Mouse (Mus musculus) midbrain, embryonic 16.5 days (tissue): Measurements from ENCODE around the gene Cdk5r1. TPM values are rescaled to one million over a fixed set of nuclear protein-coding genes. Genes with fewer than 3 reads are reported as not detected.

Experiments used
- ATAC-seq: fragments of 200-750 bp; cut with Nextera tagmentation; 2 replicates; pipeline ENCODE4 v1.8.0; 2017; ENCODE audit warnings: moderate TSS enrichment
- H3K27ac ChIP-seq: fragments of 300-500 bp; sonication (generic); 2 replicates; pipeline ENCODE4 v1.5.1; 2014; ENCODE audit warnings: mild to moderate bottlenecking, low read length, mixed read lengths
- H3K27me3 ChIP-seq: fragments of 300-500 bp; sonication (generic); 2 replicates; pipeline ENCODE4 v1.6.1; 2014; ENCODE audit warnings: low read depth, low read length, mixed read lengths; ENCODE audit not compliant: control insufficient read depth, insufficient read depth
- H3K36me3 ChIP-seq: fragments of 300-500 bp; sonication (generic); 2 replicates; pipeline ENCODE4 v1.6.1; 2014; ENCODE audit warnings: mild to moderate bottlenecking, low read length, moderate library complexity, mixed read lengths; ENCODE audit not compliant: control insufficient read depth, insufficient read depth
- H3K4me1 ChIP-seq: fragments of 300-500 bp; sonication (generic); 2 replicates; pipeline ENCODE4 v1.6.1; 2014; ENCODE audit warnings: mild to moderate bottlenecking, low read length, mixed read lengths; ENCODE audit not compliant: control insufficient read depth, insufficient read depth
- H3K4me2 ChIP-seq: fragments of 300-500 bp; sonication (generic); 2 replicates; pipeline ENCODE4 v1.6.1; 2014; ENCODE audit warnings: mild to moderate bottlenecking, low read length, mixed read lengths
- H3K4me3 ChIP-seq: fragments of 300-500 bp; sonication (generic); 2 replicates; pipeline ENCODE4 v1.5.1; 2014; ENCODE audit warnings: low read depth, mild to moderate bottlenecking, low read length, moderate library complexity, mixed read lengths
- H3K9ac ChIP-seq: fragments of 300-500 bp; sonication (generic); 2 replicates; pipeline ENCODE4 v1.6.1; 2014; ENCODE audit warnings: low read depth, low read length, mixed read lengths
- H3K9me3 ChIP-seq: fragments of 300-500 bp; sonication (generic); replicated peaks from 2 replicates; pipeline ENCODE4 v1.6.1; 2014; ENCODE audit warnings: mild to moderate bottlenecking, low read length, mixed read lengths; ENCODE audit not compliant: control insufficient read depth, poor library complexity, severe bottlenecking
- WGBS: fragments of 180-500 bp; shearing (Covaris S2); extraction: QIAGEN DNeasy Blood & Tissue Kit; methylation state at CpG from one replicate; pipeline ENCODE4 v1.1.7; 2014; 5-methylcytosine and 5-hydroxymethylcytosine counted together
- polyA plus RNA-seq: library from polyadenylated mRNA; unstranded; fragments of >200 nt; fragmentation: Nextera tagmentation; extraction: Ambion mirVana; gene quantifications from 2 replicates; pipeline ENCODE4 v1.2.1, GENCODE M21; 2015

Cdk5r1 gene
- polyA plus RNA-seq, 1 experiment from 2014 or later, result 90.2 TPM

DNA sequence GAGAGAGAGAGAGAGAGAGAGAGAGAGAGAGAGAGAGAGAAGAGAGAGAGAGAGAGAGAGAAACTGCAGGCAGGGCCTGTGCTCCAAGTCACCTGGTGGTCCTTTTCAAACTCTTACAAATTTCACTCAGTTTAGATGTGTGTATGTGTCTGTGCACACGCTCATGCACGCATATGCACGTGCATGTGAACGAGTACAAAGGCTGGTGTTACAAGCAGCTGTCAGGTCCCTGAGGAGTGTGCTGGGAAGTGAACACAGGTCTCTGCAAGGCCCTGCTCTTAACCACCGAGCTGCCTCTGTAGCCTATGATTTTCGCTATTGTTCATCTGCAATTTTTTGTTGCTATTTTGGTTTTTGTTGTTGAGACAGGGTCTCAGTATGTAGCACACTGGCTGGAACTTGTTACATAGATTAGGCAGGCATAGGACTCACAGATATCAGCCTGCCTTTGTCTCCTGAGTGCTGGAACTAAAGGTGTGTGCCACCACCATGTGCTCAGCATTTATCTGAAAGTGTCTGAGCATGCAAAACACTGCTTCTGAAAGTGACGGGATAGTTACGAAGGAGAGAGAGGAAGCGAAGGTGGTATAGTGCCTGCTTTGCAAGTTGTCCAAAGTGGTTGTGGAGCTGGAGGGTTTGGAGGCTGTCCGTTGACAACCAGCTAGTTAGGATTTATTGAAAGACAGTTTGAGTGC, 20.5 kb downstream of the Cdk5r1 start:
- WGBS, result 83% methylated on average over 10 of the region's 10 CpGs
- H3K4me3 ChIP-seq, result no peak overlapping the region
- ATAC-seq, result no peak
- H3K9me3 ChIP-seq, result no peaks in the 10 kb centered on the region
- no peak overlapping the region for H3K27ac ChIP-seq
- H3K27me3 ChIP-seq, result no peaks in the 10 kb centered on the region
- H3K4me2 ChIP-seq, result no peak overlapping the region
- H3K9ac ChIP-seq, result no peak overlapping the region
- peaks cover 25% of the 10 kb centered on the region for H3K4me1 ChIP-seq
- H3K36me3 ChIP-seq, result no peaks in the 10 kb centered on the region

DNA sequence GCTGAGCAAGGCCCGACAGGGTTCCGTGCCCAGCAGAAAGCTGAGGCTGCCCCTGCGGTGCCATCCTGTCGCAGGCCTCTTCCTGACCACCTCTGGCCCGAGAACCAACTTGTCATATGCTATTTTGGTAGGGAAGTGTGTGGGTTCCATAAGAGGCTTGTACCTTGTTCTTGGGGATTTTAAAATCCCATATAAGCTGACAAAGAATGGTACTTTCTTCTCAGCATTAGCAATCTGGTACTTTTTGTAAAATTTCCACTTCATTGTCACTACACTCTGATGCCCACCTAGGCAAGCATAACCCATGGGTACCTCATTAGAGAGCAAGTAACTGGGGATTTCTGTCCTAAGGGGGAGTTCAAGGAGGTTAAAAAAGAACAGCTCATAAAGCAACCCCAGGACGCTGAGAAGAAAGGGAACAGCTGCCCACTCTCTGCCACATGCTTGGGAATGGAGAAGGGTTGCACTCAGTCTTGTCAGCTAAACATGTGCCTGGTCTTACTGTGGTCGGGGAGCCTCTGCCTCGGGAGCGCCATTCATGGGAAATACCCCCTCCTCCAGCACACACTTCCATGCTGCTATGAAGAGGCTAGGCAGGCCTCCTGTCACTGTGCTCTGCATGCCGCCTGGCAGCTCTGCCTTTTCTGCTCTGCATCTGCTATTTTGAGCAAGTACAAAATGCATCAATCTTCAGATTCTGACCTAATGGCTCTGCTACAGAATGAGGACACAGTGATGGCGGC, 21.7 kb downstream of the Cdk5r1 start:
- no peaks in the 10 kb centered on the region for H3K9me3 ChIP-seq
- H3K27me3 ChIP-seq, result no peaks in the 10 kb centered on the region
- H3K4me1 ChIP-seq, result peaks cover 31% of the 10 kb centered on the region
- H3K4me2 ChIP-seq, result no peak overlapping the region; the same call in 1 of the 2 replicates
- WGBS, result 40% methylated on average over 11 of the region's 11 CpGs
- no peak for ATAC-seq
- H3K27ac ChIP-seq, result peak overlapping the region; percentile 81
- peak overlapping the region; percentile 44; the same call in 1 of the 2 replicates for H3K9ac ChIP-seq
- H3K36me3 ChIP-seq, result no peaks in the 10 kb centered on the region
- H3K4me3 ChIP-seq, result no peak overlapping the region

DNA sequence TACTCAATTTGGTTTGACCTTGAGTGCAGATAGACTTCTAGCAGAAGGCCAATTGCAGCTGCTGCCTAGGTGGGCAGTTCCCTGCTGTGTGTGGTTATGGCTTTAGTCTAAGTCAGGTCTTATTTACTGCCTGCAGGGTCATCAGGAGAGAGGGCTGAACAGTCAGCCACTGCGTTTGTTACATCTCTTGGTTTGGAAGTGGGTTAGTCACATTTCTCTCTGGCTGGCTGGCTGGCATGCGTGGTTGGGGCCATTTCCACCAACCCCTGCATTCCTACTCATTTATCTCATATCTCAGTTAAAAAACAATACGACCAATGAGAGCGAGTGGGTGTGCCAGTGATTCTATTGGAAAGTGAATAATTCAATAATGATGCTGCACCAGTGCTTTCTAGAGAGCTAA, 22.7 kb downstream of the Cdk5r1 start:
- 56% methylated on average over 4 of the region's 4 CpGs for WGBS
- H3K27me3 ChIP-seq, result no peaks in the 10 kb centered on the region
- no peaks in the 10 kb centered on the region for H3K36me3 ChIP-seq
- peaks cover 40% of the 10 kb centered on the region for H3K4me1 ChIP-seq
- ATAC-seq, result no peak
- H3K4me2 ChIP-seq, result no peak overlapping the region
- no peak overlapping the region for H3K4me3 ChIP-seq
- no peak overlapping the region for H3K9ac ChIP-seq
- H3K27ac ChIP-seq, result peak overlapping the region; percentile 81
- H3K9me3 ChIP-seq, result no peaks in the 10 kb centered on the region

DNA sequence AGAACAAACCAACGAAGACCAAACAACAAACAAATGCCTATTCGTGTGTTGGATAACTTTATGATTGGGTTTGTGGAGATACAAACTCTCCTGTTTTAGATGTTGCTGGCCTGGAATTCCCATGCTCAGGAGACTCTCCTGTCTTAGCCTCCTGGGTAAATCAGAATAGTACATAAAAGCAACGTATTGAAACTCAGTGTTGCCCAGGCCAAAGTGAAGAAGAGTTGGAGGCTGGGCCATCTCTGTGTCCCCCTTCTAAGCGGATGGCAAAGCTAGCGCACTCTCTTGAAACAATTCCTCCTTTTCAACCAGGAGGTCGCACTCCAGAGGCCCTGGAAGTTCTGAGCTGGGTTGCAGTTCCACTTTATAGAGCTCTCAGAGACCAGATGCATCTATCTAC, 26.5 kb downstream of the Cdk5r1 start:
- Histone ChIP-seq H3K4me1 (peaks cover 53% of the 10 kb centered on the region), H3K9ac (peak overlapping the region; percentile 68), H3K27me3 (no peaks in the 10 kb centered on the region), H3K9me3 (no peaks in the 10 kb centered on the region), H3K4me2 (peak overlapping the region; percentile 40; the same call in 1 of the 2 replicates), H3K4me3 (no peak overlapping the region), H3K27ac (peak overlapping the region; percentile 100), H3K36me3 (no peaks in the 10 kb centered on the region)
- 66% methylated on average over 6 of the region's 6 CpGs for WGBS
- 0 out of 2 replicates have a peak, but pooled peaks have one; percentile 1 for ATAC-seq

DNA sequence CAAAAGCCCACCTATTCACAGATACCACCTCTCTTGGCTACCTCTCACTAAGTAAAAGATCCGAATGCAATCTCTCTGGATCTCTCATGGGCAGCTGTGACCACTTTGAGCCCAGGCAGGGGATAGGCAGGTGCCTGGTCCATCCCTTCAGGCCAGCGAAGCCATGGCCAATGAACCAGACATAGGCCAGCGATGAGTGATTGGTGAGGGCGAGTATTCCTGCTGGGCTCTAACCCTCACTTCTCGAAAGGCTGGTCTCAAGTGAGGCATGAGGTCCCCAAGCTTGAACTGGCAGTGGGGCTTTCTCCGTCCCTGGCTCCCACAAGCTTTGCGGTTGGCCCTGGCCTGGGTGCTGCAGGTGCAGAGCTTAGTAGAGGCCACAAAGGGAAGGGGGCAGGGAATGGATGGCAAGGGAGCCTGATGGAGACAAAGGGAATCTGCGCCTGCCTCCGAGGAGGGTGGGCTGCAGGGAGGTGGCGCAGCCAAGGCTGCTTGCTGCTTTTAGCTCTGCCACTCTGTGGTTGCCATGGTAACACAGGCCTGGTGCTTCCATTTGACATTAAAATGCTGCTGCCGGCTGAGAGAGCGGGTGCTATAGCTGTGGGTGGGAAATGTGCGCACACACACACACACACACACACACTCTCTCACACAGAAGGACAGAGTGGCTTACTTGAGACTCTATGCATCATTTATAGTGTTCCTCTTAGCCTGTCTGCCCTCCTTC, 27.1 kb downstream of the Cdk5r1 start:
- ATAC-seq, result peak; percentile 94
- H3K9ac ChIP-seq, result peak overlapping the region; percentile 68
- H3K9me3 ChIP-seq, result no peaks in the 10 kb centered on the region
- no peaks in the 10 kb centered on the region for H3K27me3 ChIP-seq
- H3K4me3 ChIP-seq, result no peak overlapping the region
- H3K27ac ChIP-seq, result peak overlapping the region; percentile 100
- 7% methylated on average over 13 of the region's 13 CpGs for WGBS
- peak overlapping the region; percentile 40 for H3K4me2 ChIP-seq
- peaks cover 52% of the 10 kb centered on the region for H3K4me1 ChIP-seq
- no peaks in the 10 kb centered on the region for H3K36me3 ChIP-seq

DNA sequence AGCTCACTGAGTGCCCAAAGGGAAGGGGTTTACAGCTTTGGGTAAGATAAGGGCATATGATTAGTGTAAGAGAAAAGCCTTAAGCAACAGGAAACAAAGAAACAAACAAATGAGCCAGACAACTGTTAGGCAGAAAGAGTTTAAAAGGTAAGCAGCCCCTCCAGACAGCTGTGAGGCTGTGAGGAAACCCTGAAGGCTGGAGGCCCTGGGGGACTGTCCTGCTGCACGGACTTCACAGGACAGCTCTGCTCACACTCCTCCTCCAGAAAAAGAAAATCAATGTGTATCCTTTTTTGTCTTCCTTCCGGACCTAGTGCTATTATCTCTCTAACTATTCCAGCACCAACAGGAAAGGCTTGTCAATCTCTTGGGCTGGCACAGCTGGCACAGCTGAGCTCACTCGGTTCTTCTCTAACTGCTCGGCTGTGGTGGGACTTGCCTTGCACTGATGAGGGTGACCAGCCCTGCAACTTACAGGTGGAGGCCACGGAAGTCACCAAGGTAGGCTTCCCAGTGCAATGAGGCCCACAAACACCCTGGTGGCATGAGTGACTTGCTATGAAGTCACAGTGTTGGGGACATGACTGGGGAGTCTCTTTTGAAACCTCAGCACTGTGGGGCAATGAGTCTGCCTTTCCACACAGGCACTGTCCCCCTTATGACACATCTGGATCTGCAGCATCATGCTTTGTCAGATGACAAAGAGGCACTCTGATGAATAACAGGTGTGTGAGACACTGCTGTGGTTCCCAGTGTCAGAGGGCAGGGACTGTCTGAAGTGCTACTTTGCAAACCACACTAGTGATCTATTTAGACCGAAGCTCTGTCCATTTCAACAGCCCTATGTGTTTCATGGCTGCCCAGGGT, 27.9 kb downstream of the Cdk5r1 start:
- no peaks in the 10 kb centered on the region for H3K27me3 ChIP-seq
- no peak overlapping the region for H3K4me3 ChIP-seq
- H3K9ac ChIP-seq, result peak overlapping the region; percentile 45
- peaks cover 52% of the 10 kb centered on the region for H3K4me1 ChIP-seq
- H3K27ac ChIP-seq, result peak overlapping the region; percentile 100
- H3K4me2 ChIP-seq, result peak overlapping the region; percentile 40
- WGBS, result 26% methylated on average over 6 of the region's 6 CpGs
- H3K9me3 ChIP-seq, result no peaks in the 10 kb centered on the region
- peak; percentile 47 for ATAC-seq
- no peaks in the 10 kb centered on the region for H3K36me3 ChIP-seq

DNA sequence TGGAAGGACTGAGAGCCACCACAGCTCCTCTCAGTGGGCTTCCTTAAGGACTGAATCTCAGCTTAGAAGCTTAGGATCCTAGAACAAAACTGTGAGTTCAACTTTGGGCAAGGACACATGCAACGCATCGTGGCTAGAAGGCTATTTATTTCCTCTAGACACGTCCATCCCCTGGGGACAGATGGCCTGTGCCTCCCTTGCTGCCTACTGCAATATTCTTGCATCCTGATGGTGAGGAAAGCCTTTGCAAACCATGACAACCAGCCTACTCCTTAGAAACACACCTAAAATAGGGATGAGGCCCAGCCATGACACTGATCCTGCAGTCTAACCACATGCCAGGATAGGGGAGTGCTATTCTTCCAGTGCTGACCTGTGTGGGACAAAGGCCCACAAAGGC, 28.8 kb downstream of the Cdk5r1 start:
- Histone ChIP-seq H3K4me1 (peaks cover 50% of the 10 kb centered on the region), H3K27ac (peak overlapping the region; percentile 100), H3K27me3 (no peaks in the 10 kb centered on the region), H3K4me3 (no peak overlapping the region), H3K9me3 (no peaks in the 10 kb centered on the region), H3K4me2 (no peak overlapping the region), H3K36me3 (no peaks in the 10 kb centered on the region), H3K9ac (no peak overlapping the region)
- WGBS, result 81% methylated on average over 3 of the region's 3 CpGs
- ATAC-seq, result no peak

DNA sequence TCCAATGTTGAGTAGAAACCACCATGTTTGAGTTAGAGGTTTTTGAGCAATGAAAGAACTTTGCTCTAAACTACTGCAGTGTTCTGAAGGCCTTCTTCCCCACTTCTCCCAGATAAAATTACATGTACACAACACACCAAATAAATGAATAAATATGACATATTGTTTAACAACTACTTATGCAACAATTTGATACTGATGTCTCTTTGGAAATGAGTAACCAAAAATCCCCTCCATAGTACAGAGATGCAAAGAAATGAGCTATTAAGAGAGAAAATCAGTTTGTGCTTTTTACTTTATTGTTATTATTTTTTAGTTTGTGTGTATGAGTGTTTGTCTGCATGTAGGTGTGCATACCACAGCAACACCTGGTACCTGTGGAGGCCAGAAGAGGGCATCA, 29.7 kb downstream of the Cdk5r1 start:
- H3K27ac ChIP-seq, result no peak overlapping the region
- no peak overlapping the region for H3K9ac ChIP-seq
- H3K4me1 ChIP-seq, result peaks cover 50% of the 10 kb centered on the region
- no peak overlapping the region for H3K4me2 ChIP-seq
- H3K9me3 ChIP-seq, result no peaks in the 10 kb centered on the region
- H3K36me3 ChIP-seq, result no peaks in the 10 kb centered on the region
- H3K4me3 ChIP-seq, result no peak overlapping the region
- no peak for ATAC-seq
- no peaks in the 10 kb centered on the region for H3K27me3 ChIP-seq
